Mouse (Mus musculus) c-Kit-positive CD71-negative TER-119-negative erythroid progenitor cells, embryonic 14.5 days (primary cell): Measurements from ENCODE around the gene Acot5.

Source experiments
- DNase-seq: peaks from one replicate; pipeline ENCODE4 v3.0.0-alpha.2; 2013; ENCODE audit warnings: low read depth

Acot5 gene

DNA sequence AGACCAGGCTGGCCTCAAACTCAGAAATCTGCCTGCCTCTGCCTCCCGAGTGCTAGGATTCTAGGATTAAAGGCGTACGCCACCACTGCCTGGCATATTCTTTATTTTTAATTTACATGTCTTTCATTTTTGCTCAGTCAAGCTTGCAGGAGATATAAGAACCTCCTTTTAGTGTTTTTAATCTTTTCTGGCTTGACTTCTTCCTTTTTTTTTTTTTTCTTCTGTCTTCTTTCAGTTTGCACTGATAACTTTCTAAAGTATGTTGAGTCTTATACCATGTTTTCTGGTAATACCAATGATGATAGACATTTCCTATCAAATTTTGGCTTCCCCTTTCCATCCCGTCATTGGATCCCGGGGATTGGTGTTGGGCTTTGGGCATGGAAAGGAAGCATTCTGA, 50.5 kb downstream of the Acot5 start:
- DNase-seq, result no peak
